Mouse (Mus musculus) ES-E14 (cell line): Measurements from ENCODE around the gene Nr2f6. TPM values are rescaled to one million over a fixed set of nuclear protein-coding genes. Genes with fewer than 3 reads are reported as not detected.

Experiments
- DNase-seq: peaks from one replicate; pipeline ENCODE4 v3.0.0-alpha.2; 2013; ENCODE audit warnings: low read depth, low spot score
- H3K27ac ChIP-seq: 2 replicates; pipeline ENCODE4 v1.5.1; 2012; ENCODE audit warnings: low read depth, mild to moderate bottlenecking, low read length, moderate library complexity, mixed read lengths; ENCODE audit not compliant: poor library complexity, insufficient read depth, severe bottlenecking
- H3K36me3 ChIP-seq: 2 replicates; pipeline ENCODE4 v1.6.1; 2012; ENCODE audit warnings: mild to moderate bottlenecking, low read length, moderate library complexity, mixed read lengths; ENCODE audit not compliant: control insufficient read depth, poor library complexity, insufficient read depth, severe bottlenecking
- H3K4me1 ChIP-seq, 2 experiments: fragments of 150-350 bp in 1 of 2; sonication (generic) in 1 of 2; 2 replicates each; pipeline ENCODE4 v1.6.1; 2012; ENCODE audit warnings: low read length in 2 of 2, mild to moderate bottlenecking in 1 of 2, mixed read lengths in 1 of 2; ENCODE audit not compliant: control insufficient read depth in 2 of 2, insufficient read depth in 2 of 2, poor library complexity in 1 of 2
- H3K4me3 ChIP-seq, 2 experiments: fragments of 150-350 bp in 1 of 2; sonication (generic) in 1 of 2; 2 replicates each; pipeline ENCODE4 v1.5.1; 2012; ENCODE audit warnings: low read length in 2 of 2, low read depth in 1 of 2, mild to moderate bottlenecking in 1 of 2, mixed read lengths in 1 of 2; ENCODE audit not compliant: insufficient read depth in 1 of 2, poor library complexity in 1 of 2, severe bottlenecking in 1 of 2
- H3K9ac ChIP-seq: 2 replicates; pipeline ENCODE4 v1.6.1; 2012; ENCODE audit warnings: low read depth, mild to moderate bottlenecking, low read length, mixed read lengths; ENCODE audit not compliant: poor library complexity, insufficient read depth, severe bottlenecking
- H3K9me3 ChIP-seq: fragments of 150-350 bp; sonication (generic); 2 replicates; pipeline ENCODE4 v1.6.1; 2012; ENCODE audit warnings: low read depth, mild to moderate bottlenecking, low read length; ENCODE audit not compliant: control insufficient read depth, insufficient read depth
- CHD2 ChIP-seq: IDR thresholded peaks from 2 replicates; pipeline ENCODE4 v1.6.1; 2014; ENCODE audit warnings: mild to moderate bottlenecking, low read depth, low read length, inconsistent platforms
- HCFC1 ChIP-seq: IDR thresholded peaks from 2 replicates; pipeline ENCODE4 v1.6.1; 2012; ENCODE audit warnings: low read length, inconsistent platforms, borderline replicate concordance; ENCODE audit not compliant: insufficient read depth
- MAFK ChIP-seq: IDR thresholded peaks from 2 replicates; pipeline ENCODE4 v1.6.1; 2014; ENCODE audit warnings: mild to moderate bottlenecking, low read depth, low read length, inconsistent platforms; ENCODE audit not compliant: insufficient read depth
- ZC3H11A ChIP-seq: IDR thresholded peaks from 2 replicates; pipeline ENCODE4 v1.6.1; 2012; ENCODE audit warnings: low read depth, mild to moderate bottlenecking, inconsistent platforms, low read length, borderline replicate concordance
- ZNF384 ChIP-seq: IDR thresholded peaks from 2 replicates; pipeline ENCODE4 v1.6.1; 2012; ENCODE audit warnings: low read depth, low read length, inconsistent platforms
- in situ Hi-C, 2 experiments: fragments of 600-800 bp; cut with MboI; formaldehyde crosslinking; loops; one replicate each; pipeline ENCODE4 v1.15.1; 2025; ENCODE audit warnings: low sequenced_read_pairs in 2 of 2, inconsistent platforms in 1 of 2; ENCODE audit not compliant: unreplicated experiment in 2 of 2
- total RNA-seq: library from RNA; depleted of rRNA; stranded (reverse); fragments of 300-350 nt; gene quantifications from 2 replicates; pipeline ENCODE4 v1.2.3, GENCODE M21; 2012

Gene Nr2f6
- total RNA-seq, 1 experiment: 52.8 TPM

DNA sequence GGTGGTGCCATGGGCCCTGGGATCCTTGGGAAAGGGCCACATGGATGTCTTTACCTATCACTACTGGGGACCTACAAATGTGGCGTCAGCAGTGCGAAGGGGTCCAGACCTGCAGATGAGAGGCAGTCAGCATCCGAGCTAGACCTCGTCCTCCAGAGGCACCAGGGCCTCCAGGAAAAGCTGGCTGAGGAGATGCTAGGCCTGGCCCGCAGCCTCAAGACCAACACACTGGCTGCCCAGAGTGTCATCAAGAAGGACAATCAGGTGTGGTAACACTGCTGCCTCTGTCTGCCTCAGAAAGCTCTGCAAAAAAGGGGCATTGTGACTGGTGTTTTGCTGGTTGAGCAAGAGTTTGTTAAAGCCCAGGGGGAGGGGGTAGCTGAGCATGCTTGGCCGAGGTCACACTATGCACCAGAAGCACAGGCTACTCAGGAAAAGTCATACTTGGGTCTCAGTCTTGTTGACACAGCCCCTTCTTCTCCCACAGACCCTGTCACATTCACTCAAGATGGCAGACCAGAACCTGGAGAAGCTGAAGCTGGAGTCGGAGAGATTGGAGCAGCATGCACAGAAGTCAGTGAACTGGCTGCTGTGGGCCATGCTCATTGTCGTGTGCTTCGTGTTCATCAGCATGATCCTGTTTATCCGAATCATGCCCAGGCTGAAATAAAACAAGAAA, 12.6 kb downstream of the Nr2f6 start:
- in situ Hi-C loops: no loop called here
- Histone ChIP-seq H3K9ac (peak overlapping the region; percentile 60; the same call in 1 of the 2 replicates), H3K9me3 (no peaks in the 10 kb centered on the region), H3K27ac (no peak overlapping the region), H3K36me3 (peaks cover 19% of the 10 kb centered on the region), H3K4me1 (peaks cover 3 to 13% of the 10 kb centered on the region in 2 experiments; a peak in 2 of 4 replicates), H3K4me3 (no peak overlapping the region)
- DNase-seq: no peak
- TF ChIP-seq ZC3H11A: no peak
- no peak for TF ChIP-seq ZNF384
- TF ChIP-seq CHD2: no peak
- TF ChIP-seq MAFK: no peak
- TF ChIP-seq HCFC1: no peak

DNA sequence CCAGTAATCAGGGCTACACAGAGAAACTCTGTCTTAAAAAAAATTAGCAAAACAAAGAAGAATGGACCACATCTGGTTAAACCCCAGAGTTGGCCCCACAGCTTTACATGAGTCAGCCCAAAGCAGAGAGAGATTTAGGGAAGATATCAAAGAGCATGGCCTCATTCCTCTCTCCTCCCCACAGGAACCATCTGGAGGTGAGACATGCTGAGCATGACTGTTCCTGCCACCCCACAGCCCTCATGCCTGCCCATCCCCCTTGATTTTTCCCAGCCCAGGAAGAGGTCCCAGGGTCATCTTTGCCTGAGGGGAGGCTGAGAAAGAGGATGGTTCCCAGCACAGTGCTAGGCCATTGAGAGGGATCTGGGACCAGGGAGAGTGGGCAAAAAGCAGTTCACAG, 13.4 kb downstream of the Nr2f6 start:
- TF ChIP-seq MAFK (no peak), ZNF384 (no peak), HCFC1 (no peak), CHD2 (no peak), ZC3H11A (no peak)
- no peak for DNase-seq
- Histone ChIP-seq H3K27ac (no peak overlapping the region), H3K9ac (peak overlapping the region; percentile 60), H3K4me1 (peaks cover 3 to 13% of the 10 kb centered on the region in 2 experiments; a peak in 2 of 4 replicates), H3K4me3 (peak overlapping the region in 1 of 2 experiments; percentile 90; a peak in 1 of 4 replicates), H3K36me3 (peaks cover 19% of the 10 kb centered on the region), H3K9me3 (no peaks in the 10 kb centered on the region)
- in situ Hi-C loops: no loop called here

DNA sequence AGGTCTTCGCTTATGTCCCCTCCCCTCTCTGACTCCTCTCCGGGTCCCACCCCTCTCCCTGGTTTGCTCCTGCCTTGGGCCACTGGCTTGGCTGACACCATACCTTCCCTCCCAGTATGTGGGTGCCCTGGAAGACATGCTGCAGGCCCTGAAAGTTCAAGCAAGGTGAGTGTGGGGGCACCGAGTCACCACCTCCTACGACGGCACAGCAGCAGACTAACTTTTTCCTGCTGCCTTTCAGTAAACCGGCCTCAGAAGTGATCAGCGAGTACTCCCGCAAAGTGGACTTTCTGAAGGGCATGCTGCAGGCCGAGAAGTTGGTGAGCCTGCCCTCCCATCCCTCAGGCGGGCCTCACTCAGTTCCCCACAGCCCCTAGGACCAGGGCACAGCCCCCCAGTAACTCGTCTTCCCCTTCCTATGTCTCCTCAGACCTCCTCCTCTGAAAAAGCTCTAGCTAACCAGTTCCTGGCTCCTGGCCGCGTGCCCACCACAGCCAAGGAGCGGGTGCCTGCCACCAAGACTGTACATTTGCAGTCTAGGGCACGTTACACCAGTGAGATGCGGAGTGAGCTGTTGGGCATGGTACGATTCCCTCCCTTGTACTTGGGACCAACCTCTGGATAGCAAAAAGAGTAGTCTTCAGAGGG, 14.1 kb downstream of the Nr2f6 start:
- no peak for DNase-seq
- in situ Hi-C loops: no loop called here

DNA sequence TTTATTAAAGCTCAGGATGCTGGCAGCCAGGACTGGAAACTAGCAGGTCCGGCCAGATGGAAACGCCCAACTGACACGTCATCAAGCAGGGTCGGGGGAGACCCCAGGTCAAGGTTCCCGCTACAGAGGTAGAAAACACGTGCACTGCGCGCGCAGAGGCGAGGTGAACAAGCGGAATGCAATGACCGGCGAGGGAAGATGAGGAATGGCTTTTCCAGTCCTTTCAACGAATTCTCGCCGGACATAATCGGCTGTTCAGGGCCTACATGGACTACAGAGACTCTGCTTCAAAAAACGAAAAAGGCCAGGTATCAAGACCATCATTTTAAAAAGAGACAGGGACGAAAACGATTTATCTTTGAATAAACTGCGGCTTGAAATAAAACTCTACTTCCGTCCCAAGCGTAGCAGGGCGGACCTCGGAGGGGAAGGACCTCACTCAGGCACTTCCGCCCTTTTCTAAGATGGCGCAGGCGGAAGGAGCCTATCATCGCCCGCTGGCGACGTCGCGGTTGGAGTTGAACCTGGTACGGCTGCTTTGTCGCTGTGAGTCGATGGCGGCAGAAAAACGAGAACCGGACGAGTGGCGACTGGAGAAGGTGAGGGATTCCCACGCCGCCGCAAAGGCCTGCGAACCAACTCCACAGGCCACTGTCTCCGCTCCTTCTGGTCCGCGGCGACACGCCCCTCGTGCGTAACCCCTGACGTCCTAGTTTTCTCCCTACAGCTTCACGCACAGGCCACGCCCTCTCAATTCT, 14.8 kb downstream of the Nr2f6 start, which contains the start of gene Use1:
TSS of gene Use1 (plus strand) at position 78 of the 758 bp plus-strand sequence.
- H3K4me1 ChIP-seq: peaks cover 3 to 11% of the 10 kb centered on the region in 2 experiments; a peak in 2 of 4 replicates
- H3K36me3 ChIP-seq: peaks cover 19% of the 10 kb centered on the region
- peak within 1 kb of the TSS; percentile 90 to 97 for H3K4me3 ChIP-seq
- DNase-seq: peak; percentile 97
- H3K9ac ChIP-seq: peak within 1 kb of the TSS; percentile 96
- in situ Hi-C loops: no loop called here
- peak within 1 kb of the TSS; percentile 97 for H3K27ac ChIP-seq
- TF ChIP-seq MAFK: no peak
- TF ChIP-seq HCFC1: peak; percentile 91
- no peak for TF ChIP-seq ZC3H11A
- no peak for TF ChIP-seq CHD2
- TF ChIP-seq ZNF384: no peak
- no peaks in the 10 kb centered on the region for H3K9me3 ChIP-seq

More for the DNA sequence above, 14.1 kb downstream of the Nr2f6 start:
- Histone ChIP-seq H3K4me3 (peak overlapping the region; percentile 90 to 97), H3K4me1 (peaks cover 3 to 15% of the 10 kb centered on the region in 2 experiments; a peak in 2 of 4 replicates), H3K9ac (peak overlapping the region; percentile 84), H3K36me3 (peaks cover 19% of the 10 kb centered on the region), H3K9me3 (no peaks in the 10 kb centered on the region), H3K27ac (peak overlapping the region; percentile 48)
- no peak for TF ChIP-seq HCFC1
- TF ChIP-seq MAFK: no peak
- TF ChIP-seq CHD2: no peak
- TF ChIP-seq ZNF384: no peak
- no peak for TF ChIP-seq ZC3H11A
